Mouse (Mus musculus) c-Kit-positive CD71-positive TER-119-positive erythroid progenitor cells, embryonic 14.5 days (primary cell): ENCODE measurements around the gene Mrpl10.

Experiments
- DNase-seq: peaks from one replicate; pipeline ENCODE4 v3.0.0-alpha.2; 2013; ENCODE audit warnings: low spot score

Gene Mrpl10

GRCm38 (mm10) chr11:97029686-97030417 is 11.5 kb upstream of the Mrpl10 start, which contains the start of gene Scrn2:
TSS of gene Scrn2 (plus strand) at chr11:97029938.
- DNase-seq, result peak; percentile 79

GRCm38 (mm10) chr11:97030426-97030825 is 10.9 kb upstream of the Mrpl10 start:
- DNase-seq, result no peak

DNA sequence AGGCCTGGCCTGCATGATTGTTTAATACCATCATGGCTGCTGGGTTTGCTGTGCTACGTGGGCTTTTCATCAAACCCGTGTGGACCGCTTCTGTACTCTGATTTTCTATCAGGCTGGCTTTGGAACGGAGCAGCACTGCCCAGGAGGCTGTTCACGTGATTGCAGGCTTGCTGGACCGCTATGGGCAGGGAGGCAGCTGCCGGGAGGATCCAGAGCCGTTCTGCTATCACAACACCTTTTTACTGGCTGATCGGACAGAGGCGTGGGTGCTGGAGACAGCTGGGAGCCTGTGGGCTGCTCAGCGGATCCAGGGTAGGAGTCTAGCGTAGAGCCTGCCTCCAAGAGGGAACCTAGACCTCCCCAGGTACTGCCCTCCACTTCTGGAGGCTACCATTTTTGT is 9.4 kb upstream of the Mrpl10 start:
- no peak for DNase-seq

GRCm38 (mm10) chr11:97032499-97032898 is 8.9 kb upstream of the Mrpl10 start:
- DNase-seq, result no peak

DNA sequence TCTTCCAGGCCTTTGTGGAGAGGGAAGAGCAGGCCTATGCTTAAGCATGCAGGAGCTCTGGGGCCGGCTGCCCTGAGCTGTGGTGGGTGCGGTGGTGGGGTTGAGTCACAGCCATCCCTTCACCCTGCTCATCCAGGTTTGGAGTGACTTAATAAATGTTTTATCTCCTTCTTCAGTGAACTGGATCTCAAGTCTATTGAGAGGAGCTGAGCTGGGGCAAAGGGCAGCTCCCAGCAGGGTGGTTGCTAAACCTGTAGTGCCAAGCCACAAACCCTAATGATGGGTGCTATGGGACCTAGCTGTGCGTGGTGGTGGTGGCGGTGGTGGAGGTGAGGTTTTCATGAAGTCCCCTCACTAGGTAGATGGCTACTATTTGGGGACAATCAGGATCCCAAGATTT is 7.6 kb upstream of the Mrpl10 start:
- no peak for DNase-seq

- DNase-seq, result no peak
Measured at GRCm38 (mm10) chr11:97036141-97036540, 5.2 kb upstream of the Mrpl10 start.

GRCm38 (mm10) chr11:97038881-97039280 is 2.5 kb upstream of the Mrpl10 start:
- DNase-seq, result no peak

DNA sequence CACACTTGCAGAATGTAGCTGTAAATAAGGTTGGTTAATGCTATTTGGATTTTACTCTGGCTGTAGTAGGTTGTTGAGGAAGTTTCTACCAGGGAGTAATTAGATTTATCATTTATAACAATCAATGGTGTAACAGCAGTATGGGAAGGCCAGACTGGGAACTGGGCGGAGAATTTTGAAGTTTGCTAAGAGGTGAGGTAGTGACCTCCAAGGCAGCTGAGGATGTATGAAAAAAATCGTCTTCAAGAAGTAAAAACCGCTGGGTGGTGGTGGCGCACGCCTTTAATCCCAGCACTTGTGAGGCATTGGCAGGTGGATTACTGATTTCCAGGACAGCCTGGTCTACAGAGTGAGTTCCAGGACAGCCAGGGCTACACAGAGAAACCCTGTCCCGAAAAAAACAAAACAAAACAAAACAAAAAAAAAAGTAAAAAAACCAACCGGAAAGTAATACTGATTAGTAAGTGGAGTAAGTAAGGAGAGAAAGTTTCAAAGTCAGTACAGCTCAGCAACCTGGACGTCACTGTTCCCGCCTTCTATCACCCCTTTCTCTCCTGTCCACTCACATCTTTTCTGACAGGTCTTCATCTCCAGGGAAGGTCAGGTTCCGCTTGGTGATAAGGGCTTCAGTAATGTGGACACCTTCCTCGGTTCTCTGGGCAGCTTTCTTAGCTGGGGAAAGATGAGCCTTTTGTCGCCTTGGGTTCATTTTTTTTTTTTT is 899 bp upstream of the Mrpl10 start:
- DNase-seq, result no peak

- no peak for DNase-seq
Measured at GRCm38 (mm10) chr11:97044902-97045301, 3.5 kb downstream of the Mrpl10 start.

- no peak for DNase-seq
Measured at GRCm38 (mm10) chr11:97045861-97046260, 4.5 kb downstream of the Mrpl10 start.

- no peak for DNase-seq
Measured at GRCm38 (mm10) chr11:97048090-97048650, 6.8 kb downstream of the Mrpl10 start.

- no peak for DNase-seq
Measured at GRCm38 (mm10) chr11:97049492-97050085, 8.2 kb downstream of the Mrpl10 start.

- no peak for DNase-seq
Measured at GRCm38 (mm10) chr11:97050216-97050943, 9.0 kb downstream of the Mrpl10 start, which contains the start of gene Osbpl7. TSS of gene Osbpl7 (plus strand) at chr11:97050628.

DNA sequence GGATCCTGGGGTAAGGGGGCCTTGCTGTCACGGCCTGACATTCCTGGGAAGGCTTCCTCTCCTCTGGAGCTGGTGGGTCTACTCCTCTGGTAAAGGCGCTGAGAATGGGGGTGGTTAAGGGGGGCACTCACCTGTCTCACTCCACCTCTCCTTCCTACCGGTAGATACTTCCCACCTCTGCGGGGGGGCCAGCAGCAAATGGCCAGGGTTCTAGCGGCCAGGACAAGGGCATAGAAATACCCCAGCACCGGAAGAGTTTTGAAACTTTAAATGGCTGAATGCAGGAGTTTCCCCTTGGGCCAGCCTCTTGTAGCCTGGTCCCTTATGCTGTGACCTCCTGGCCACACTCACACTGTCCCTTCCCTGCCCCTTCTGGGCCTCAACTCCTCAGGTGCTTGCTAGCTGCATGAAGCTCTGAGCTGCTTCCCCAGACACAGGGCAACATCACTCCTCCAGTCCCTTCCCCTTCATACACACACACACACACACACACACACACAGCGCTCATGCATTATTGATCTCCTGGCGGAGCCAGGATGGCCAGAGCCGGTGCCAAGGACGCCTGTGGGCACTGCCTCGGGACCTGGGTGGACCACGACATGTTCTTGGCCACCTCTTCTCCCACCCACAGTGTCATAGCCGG is 9.7 kb downstream of the Mrpl10 start:
- no peak for DNase-seq

DNA sequence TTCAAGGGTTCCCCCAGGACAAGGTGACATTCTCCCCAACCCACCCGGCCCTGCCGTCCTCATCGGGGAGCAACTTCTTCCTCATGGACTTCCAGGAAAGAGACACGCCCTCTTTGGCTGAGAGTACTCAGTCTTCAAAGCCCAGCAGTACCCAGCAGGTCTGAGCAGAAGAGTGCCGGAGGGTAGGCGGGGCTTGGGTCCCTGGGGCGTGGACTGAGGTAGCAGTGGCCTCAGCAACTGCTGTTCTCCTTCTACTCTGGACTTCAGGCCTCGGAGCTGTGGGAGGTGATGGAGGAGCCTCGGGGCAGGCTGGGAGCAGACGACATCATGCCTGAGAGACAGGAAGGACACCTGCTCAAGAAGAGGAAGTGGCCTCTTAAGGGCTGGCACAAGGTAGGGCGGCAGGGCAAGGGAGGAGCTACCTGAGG is 10.9 kb downstream of the Mrpl10 start:
- DNase-seq, result peak; percentile 47

DNA sequence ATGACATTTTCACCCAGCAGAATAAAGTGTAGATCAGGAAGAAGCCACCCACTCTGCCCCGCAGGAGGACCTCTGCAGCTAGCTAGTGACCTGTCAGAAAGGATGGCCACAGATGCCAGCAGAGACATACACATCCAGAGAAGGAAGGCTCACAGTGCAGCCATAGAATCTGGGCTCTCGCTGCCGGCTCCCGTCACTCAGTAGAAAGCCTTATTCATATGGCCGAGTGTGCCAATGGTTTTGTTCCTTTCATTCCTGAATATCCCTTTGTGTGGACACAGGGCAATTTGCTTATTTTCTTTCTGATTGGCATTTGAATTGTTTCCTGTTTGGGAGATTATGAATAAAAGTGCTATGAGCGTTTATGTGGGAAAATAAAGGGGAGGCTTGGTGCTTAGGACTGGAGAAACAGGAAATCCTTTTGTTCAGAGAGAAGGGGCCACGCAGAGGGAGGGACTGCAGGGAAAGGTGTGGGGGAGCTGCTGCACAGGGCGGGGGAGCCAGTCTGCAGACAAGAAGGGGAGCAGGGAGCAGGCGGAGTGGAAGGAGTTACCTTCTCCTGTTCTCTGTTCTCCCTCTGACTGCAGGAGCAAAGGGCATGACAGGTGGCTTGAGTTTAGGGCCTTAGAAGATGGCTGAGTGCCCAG is 22.0 kb downstream of the Mrpl10 start:
- DNase-seq, result no peak

- no peak for DNase-seq
Measured at GRCm38 (mm10) chr11:97063921-97064295, 22.5 kb downstream of the Mrpl10 start.

GRCm38 (mm10) chr11:97065538-97066295 is 24.4 kb downstream of the Mrpl10 start:
- DNase-seq, result no peak

DNA sequence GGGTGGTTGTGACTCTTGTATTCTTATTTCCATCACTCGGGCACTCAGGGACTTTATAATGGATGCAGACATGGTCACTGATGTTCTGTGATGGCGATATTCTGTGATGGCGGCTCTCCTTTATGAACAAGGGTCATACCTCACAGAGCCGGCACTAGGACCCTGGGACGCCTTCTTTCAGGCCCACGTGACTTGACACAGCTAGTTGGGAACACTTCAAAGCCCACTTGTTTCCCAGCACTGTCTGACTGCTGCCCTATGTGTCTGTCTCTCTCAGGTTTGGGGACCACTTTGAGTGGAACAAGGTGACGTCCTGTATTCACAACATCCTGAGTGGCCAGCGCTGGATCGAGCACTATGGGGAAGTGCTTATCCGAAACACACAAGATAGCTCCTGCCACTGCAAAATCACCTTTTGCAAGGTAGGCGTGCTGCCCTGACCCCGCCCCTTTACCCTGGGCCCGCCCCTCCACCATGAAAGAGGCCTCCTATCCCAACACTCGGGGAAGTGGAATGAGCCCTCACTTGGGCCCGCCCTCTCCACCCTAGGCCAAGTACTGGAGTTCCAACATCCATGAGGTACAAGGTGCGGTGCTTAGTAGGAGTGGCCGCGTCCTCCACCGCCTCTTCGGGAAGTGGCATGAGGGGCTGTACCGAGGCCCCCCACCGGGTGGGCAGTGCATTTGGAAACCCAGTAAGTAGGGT is 25.4 kb downstream of the Mrpl10 start:
- DNase-seq, result no peak

DNA sequence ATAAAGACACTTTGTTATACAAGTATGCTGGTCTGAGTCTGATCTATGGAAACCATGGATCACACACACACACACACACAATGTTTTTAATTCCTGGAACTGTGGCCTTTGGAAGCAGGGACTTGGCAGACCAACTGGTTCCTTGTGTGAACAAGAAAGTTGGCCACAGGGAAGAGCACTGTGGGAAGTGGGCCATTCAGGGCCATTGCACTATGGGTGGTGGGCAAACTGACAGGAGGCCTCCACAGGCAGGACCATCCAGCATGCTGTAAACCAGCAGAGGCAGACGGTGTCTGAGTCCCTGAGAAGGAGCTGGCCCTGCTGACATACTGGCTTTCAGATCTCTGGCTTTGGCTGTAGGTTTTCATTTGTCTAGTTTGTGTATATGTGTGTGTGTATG is 28.0 kb downstream of the Mrpl10 start:
- no peak for DNase-seq
